Mouse (Mus musculus) c-Kit-positive CD71-positive TER-119-negative erythroid progenitor cells, embryonic 14.5 days (primary cell): ENCODE results near the gene Zfp39.
"Not testable (repeated sequence)": the region's sequence is repeated elsewhere in the genome, so short reads cannot be mapped to it uniquely, and the experiment has no call there.

Experiments used
- DNase-seq: peaks from one replicate; pipeline ENCODE4 v3.0.0-alpha.2; 2013; ENCODE audit warnings: low read depth

The Zfp39 gene

GRCm38 (mm10) chr11:58922420-58922819 is 18.4 kb upstream of the Zfp39 start:
- no peak for DNase-seq

- no peak for DNase-seq
Measured at GRCm38 (mm10) chr11:58918759-58919158, 14.7 kb upstream of the Zfp39 start.

- no peak for DNase-seq
Measured at GRCm38 (mm10) chr11:58917745-58918366, 13.8 kb upstream of the Zfp39 start, which contains the start of gene Btnl10. Btnl10 (plus strand) TSS chr11:58917908.

GRCm38 (mm10) chr11:58916879-58917744 is 13.1 kb upstream of the Zfp39 start:
- peak; percentile 84 for DNase-seq

- DNase-seq, result no peak
Measured at GRCm38 (mm10) chr11:58914461-58915028, 10.5 kb upstream of the Zfp39 start.

GRCm38 (mm10) chr11:58913776-58914175 is 9.8 kb upstream of the Zfp39 start:
- no peak for DNase-seq

GRCm38 (mm10) chr11:58904838-58905237 is 813 bp upstream of the Zfp39 start:
- peak; percentile 53 for DNase-seq

GRCm38 (mm10) chr11:58904410-58904718 is 339 bp upstream of the Zfp39 start:
- DNase-seq, result no peak

- no peak for DNase-seq
Measured at GRCm38 (mm10) chr11:58901080-58901479, 2.9 kb downstream of the Zfp39 start.

- no peak for DNase-seq
Measured at GRCm38 (mm10) chr11:58897485-58897884, 6.5 kb downstream of the Zfp39 start.

- no peak for DNase-seq
Measured at GRCm38 (mm10) chr11:58894456-58894855, 9.6 kb downstream of the Zfp39 start.

GRCm38 (mm10) chr11:58890511-58890910 is 13.5 kb downstream of the Zfp39 start:
- DNase-seq, result no peak

GRCm38 (mm10) chr11:58883756-58884155 is 20.3 kb downstream of the Zfp39 start:
- DNase-seq, result no peak

GRCm38 (mm10) chr11:58870961-58871360 is 33.1 kb downstream of the Zfp39 start:
- DNase-seq, result no peak

- DNase-seq, result no peak
Measured at GRCm38 (mm10) chr11:58867954-58868330, 36.1 kb downstream of the Zfp39 start.

- DNase-seq, result peak; percentile 79
Measured at GRCm38 (mm10) chr11:58867039-58867953, 36.7 kb downstream of the Zfp39 start, which contains the start of gene 2810021J22Rik. 2810021J22Rik (plus strand) TSS chr11:58867216.

- no peak for DNase-seq
Measured at GRCm38 (mm10) chr11:58860744-58861143, 43.3 kb downstream of the Zfp39 start.

- no peak for DNase-seq
Measured at GRCm38 (mm10) chr11:58849731-58850130, 54.3 kb downstream of the Zfp39 start.

GRCm38 (mm10) chr11:58847636-58848035 is 56.4 kb downstream of the Zfp39 start:
- no peak for DNase-seq

- peak; percentile 100 for DNase-seq
Measured at GRCm38 (mm10) chr11:58846919-58847461, 57.0 kb downstream of the Zfp39 start, which contains the start of gene Gm12258. Gm12258 (plus strand) TSS chr11:58847158.

GRCm38 (mm10) chr11:58838951-58839350 is 65.1 kb downstream of the Zfp39 start, which contains the start of gene Olfr311:
Olfr311 (plus strand) TSS chr11:58839251.
- DNase-seq, result not testable (repeated sequence)
